Mouse (Mus musculus) intestine, embryonic 15.5 days (tissue): ENCODE results near the gene Slc22a3. TPM values are rescaled to one million over a fixed set of nuclear protein-coding genes. Genes with fewer than 3 reads are reported as not detected.
A peak's percentile ranks its signal among the peaks of the same experiment; 100 is the strongest.

Experiments used
- ATAC-seq: fragments of 200-750 bp; cut with Nextera tagmentation; 2 replicates; pipeline ENCODE4 v1.8.0; 2017; ENCODE audit warnings: moderate TSS enrichment, moderate library complexity
- H3K27ac ChIP-seq: fragments of 300-500 bp; sonication (generic); 2 replicates; pipeline ENCODE4 v1.5.1; 2015; ENCODE audit warnings: mild to moderate bottlenecking, inconsistent platforms
- H3K27me3 ChIP-seq: fragments of 300-500 bp; sonication (generic); replicated peaks from 2 replicates; pipeline ENCODE4 v1.6.1; 2015; ENCODE audit warnings: inconsistent platforms
- H3K36me3 ChIP-seq: fragments of 300-500 bp; sonication (generic); 2 replicates; pipeline ENCODE4 v1.6.1; 2015; ENCODE audit warnings: inconsistent platforms
- H3K4me1 ChIP-seq: fragments of 300-500 bp; sonication (generic); replicated peaks from 2 replicates; pipeline ENCODE4 v1.6.1; 2015; ENCODE audit warnings: inconsistent platforms
- H3K4me2 ChIP-seq: fragments of 300-500 bp; sonication (generic); replicated peaks from 2 replicates; pipeline ENCODE4 v1.6.1; 2015; ENCODE audit warnings: mild to moderate bottlenecking, inconsistent platforms
- H3K4me3 ChIP-seq: fragments of 300-500 bp; sonication (generic); replicated peaks from 2 replicates; pipeline ENCODE4 v1.5.1; 2015; ENCODE audit warnings: inconsistent platforms
- H3K9ac ChIP-seq: fragments of 300-500 bp; sonication (generic); 2 replicates; pipeline ENCODE4 v1.6.1; 2015; ENCODE audit warnings: inconsistent platforms
- H3K9me3 ChIP-seq: fragments of 300-500 bp; sonication (generic); 2 replicates; pipeline ENCODE4 v1.6.1; 2016; ENCODE audit warnings: inconsistent platforms
- WGBS: fragments of 180-500 bp; shearing (Covaris S2); methylation state at CpG from one replicate; pipeline ENCODE4 v1.1.7; 2015; 5-methylcytosine and 5-hydroxymethylcytosine counted together
- polyA plus RNA-seq: library from polyadenylated mRNA; unstranded; fragments of >200 nt; fragmentation: Nextera tagmentation; extraction: Ambion mirVana; gene quantifications from 2 replicates; pipeline ENCODE4 v1.2.1, GENCODE M21; 2015

Slc22a3 gene
- polyA plus RNA-seq, 1 experiment from 2014 or later: 0.21 TPM

DNA sequence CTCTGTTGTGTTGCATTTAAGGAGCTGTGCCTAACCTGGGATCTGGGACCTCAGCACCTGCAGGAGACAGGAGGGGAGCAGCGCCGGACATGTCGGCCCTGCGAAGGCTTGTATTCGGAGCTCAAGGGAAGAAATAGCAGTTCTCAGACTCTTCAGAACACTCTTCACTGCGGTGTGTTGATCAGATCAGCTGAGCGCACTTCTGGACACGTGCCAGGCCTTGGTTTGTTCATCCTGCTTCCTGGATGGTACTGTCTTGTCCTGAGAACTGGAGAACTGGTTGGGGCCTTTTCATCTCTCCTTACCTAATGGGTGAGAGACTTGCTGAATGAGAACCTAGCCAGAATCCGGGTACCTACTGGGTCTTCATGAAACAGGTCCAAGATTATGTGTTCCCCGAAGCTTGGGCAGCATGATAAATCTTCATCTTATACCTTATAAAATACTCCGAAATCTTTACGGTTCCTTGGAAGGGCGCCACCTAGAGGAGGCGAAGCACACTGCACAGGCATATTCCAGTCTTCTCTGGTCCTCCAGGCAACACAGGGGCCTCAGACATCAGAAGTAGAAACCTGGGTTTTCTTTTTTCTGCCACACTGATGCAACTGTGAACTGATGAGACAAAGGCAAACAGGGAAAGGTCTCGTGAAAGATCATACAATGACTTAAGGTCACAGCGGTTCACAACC lies 86.5 kb downstream of the Slc22a3 start:
- no peaks in the 10 kb centered on the region for H3K27me3 ChIP-seq
- H3K27ac ChIP-seq: no peak overlapping the region
- no peak overlapping the region for H3K4me2 ChIP-seq
- no peaks in the 10 kb centered on the region for H3K36me3 ChIP-seq
- ATAC-seq: no peak
- peaks cover 4% of the 10 kb centered on the region; the same call in 1 of the 2 replicates for H3K4me1 ChIP-seq
- WGBS: 61% methylated on average over 16 of the region's 16 CpGs
- no peaks in the 10 kb centered on the region for H3K9me3 ChIP-seq
- H3K9ac ChIP-seq: no peak overlapping the region
- no peak overlapping the region for H3K4me3 ChIP-seq

DNA sequence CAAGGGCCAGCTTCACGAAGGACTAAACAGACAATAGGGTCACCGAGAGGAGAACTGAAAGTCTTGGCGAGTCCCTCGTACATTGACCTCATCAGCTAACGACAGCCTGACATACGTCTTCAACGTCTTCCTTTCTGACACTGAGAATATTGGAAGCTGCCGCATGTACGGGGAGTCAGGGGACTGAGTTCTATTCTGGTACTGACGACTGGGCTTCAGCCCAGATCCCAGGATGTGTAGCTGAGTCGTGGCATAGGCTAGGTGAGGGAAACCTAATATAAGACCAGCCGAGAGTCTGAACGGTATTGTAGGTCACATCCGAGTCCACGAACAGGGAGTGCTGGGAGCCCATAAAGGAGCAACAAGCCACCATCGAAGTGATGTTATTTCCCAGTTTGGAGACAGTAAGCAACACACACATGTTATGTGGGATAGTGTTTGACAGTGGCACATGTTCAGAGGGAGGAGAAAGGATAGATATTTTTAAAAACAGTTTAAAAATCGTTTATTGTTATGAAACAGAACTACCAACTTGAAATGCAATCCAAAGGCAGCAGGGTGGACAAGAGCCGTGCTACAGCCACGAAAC lies 87.9 kb downstream of the Slc22a3 start:
- peaks cover 11% of the 10 kb centered on the region; the same call in 1 of the 2 replicates for H3K4me1 ChIP-seq
- 57% methylated on average over 19 of the region's 19 CpGs for WGBS
- H3K9me3 ChIP-seq: no peaks in the 10 kb centered on the region
- H3K27ac ChIP-seq: no peak overlapping the region
- H3K36me3 ChIP-seq: no peaks in the 10 kb centered on the region
- H3K27me3 ChIP-seq: no peaks in the 10 kb centered on the region
- no peak overlapping the region for H3K4me2 ChIP-seq
- no peak for ATAC-seq
- no peak overlapping the region for H3K4me3 ChIP-seq
- no peak overlapping the region for H3K9ac ChIP-seq

DNA sequence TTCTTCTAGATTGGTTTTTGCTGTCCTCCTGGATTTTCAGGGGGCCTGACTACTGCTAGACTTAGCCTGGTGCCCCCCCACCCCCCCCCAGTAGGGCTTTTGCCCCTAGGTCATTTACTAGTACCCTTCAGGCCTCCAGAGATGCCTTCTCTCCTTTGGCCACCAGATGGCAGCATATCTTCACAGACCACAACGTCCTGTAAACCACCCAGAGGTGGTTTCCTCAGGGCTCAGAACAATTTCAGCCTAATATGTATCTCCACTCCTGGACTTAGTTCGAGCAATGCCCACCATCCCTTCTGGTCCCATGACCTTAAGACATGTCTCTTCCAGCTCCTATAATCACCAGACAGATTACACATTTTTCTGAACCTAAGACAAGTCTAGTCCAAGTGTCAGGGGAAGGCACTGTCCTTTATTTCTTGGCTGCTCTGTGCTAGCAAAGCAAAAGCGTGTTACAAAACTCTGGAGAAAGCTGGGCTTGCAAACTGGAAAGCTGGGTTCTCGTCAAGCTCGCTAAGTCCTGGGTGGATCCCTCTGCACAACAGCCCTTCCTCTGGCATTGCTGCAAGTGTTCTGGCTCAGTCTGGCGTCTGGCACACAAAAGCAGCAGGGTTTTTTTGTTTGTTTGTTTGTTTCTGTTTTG lies 91.1 kb downstream of the Slc22a3 start:
- H3K36me3 ChIP-seq: no peaks in the 10 kb centered on the region
- H3K4me1 ChIP-seq: peaks cover 11% of the 10 kb centered on the region; the same call in 1 of the 2 replicates
- H3K9ac ChIP-seq: no peak overlapping the region
- ATAC-seq: peak; percentile 69
- no peak overlapping the region for H3K27ac ChIP-seq
- H3K4me2 ChIP-seq: no peak overlapping the region
- H3K27me3 ChIP-seq: no peaks in the 10 kb centered on the region
- no peaks in the 10 kb centered on the region for H3K9me3 ChIP-seq
- 39% methylated on average over 6 of the region's 6 CpGs for WGBS
- no peak overlapping the region for H3K4me3 ChIP-seq

DNA sequence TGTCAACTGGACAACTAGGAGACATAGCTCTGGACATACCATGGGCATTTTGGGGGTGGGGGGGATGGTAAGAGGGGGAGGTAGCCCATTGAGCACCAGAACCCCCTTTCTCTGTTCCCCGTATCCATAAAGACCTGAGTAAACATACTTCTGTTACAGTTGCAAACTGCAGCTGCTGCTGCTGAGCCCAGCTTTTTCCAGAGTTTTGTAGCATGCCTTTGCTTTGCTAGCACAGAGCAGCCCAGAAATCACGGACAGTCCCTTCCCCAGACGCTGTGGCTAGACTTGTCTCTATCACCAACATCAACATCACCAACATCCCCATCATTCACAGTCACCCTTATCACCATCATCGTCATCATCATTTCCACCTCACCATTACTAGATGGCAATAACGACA lies 91.8 kb downstream of the Slc22a3 start:
- no peak overlapping the region for H3K4me2 ChIP-seq
- no peaks in the 10 kb centered on the region for H3K36me3 ChIP-seq
- H3K27me3 ChIP-seq: no peaks in the 10 kb centered on the region
- ATAC-seq: peak; percentile 30; the same call in 1 of the 2 replicates
- no peak overlapping the region for H3K9ac ChIP-seq
- H3K27ac ChIP-seq: 0 out of 2 replicates have a peak overlapping the region, but pooled peaks have one; percentile 40
- no peak overlapping the region for H3K4me3 ChIP-seq
- 53% methylated on average over 5 of the region's 5 CpGs for WGBS
- H3K4me1 ChIP-seq: peaks cover 8% of the 10 kb centered on the region; the same call in 1 of the 2 replicates
- no peaks in the 10 kb centered on the region for H3K9me3 ChIP-seq

DNA sequence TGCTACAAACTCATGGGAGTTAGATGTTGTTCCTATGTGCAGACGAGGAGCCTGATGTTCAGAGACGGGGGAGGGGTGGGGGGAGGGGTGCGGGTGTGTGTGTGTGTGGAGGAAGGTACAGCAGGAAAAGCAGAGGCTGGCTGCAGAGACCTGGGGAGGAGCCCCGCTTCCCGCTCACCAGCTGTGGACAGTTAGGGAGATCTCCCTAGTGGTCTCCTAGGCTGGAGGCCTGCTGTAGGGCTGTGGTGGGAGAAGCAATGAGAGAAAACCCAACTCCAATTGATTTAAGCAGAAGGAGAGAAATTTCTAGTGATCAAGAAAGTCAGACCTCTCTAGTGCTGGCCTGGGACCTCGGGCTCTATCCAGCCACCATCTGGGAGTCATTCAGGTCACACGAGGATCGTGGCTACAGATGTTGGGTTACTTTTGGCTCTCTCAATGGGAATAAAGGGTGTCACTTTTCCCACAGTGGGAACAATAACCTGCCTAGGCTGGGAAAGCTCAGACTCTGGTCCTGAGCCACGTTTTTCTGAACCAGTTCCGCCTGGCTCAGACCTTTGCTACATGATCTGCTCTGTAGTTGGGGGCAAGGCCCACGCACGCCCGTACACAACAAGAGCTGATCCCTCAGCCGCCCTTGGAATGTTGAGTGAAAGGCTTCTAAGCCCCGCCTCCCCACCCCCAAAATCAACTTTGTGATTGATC lies 92.3 kb downstream of the Slc22a3 start:
- H3K4me3 ChIP-seq: no peak overlapping the region
- no peaks in the 10 kb centered on the region for H3K36me3 ChIP-seq
- peaks cover 7% of the 10 kb centered on the region; the same call in 1 of the 2 replicates for H3K4me1 ChIP-seq
- 0 out of 2 replicates have a peak overlapping the region, but pooled peaks have one; percentile 40 for H3K27ac ChIP-seq
- H3K4me2 ChIP-seq: no peak overlapping the region
- H3K9me3 ChIP-seq: no peaks in the 10 kb centered on the region
- ATAC-seq: peak; percentile 50; the same call in 1 of the 2 replicates
- WGBS: 42% methylated on average over 15 of the region's 15 CpGs
- no peaks in the 10 kb centered on the region for H3K27me3 ChIP-seq
- no peak overlapping the region for H3K9ac ChIP-seq

DNA sequence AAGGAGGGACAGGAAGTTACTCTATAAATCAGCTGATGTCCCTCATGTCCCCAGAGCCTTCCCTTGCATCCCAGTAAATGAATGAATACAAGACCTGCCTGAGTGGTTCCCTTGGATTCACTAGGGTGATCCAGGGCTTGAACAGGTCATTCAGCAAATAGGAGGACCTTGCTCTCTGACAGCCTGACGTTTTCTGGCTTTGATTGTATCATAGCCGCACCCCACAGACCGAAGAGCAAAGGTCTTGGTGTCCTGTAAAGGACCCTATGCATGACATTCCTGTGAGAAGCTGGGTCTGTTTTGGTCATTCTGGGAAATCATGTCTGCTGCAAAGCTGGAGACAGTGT lies 94.6 kb downstream of the Slc22a3 start:
- Histone ChIP-seq H3K27me3 (no peaks in the 10 kb centered on the region), H3K9me3 (no peaks in the 10 kb centered on the region), H3K4me1 (peaks cover 7% of the 10 kb centered on the region; the same call in 1 of the 2 replicates), H3K4me2 (no peak overlapping the region), H3K9ac (no peak overlapping the region), H3K36me3 (no peaks in the 10 kb centered on the region), H3K27ac (no peak overlapping the region), H3K4me3 (no peak overlapping the region)
- 61% methylated on average over 3 of the region's 3 CpGs for WGBS
- ATAC-seq: no peak; the same call in 1 of the 2 replicates

DNA sequence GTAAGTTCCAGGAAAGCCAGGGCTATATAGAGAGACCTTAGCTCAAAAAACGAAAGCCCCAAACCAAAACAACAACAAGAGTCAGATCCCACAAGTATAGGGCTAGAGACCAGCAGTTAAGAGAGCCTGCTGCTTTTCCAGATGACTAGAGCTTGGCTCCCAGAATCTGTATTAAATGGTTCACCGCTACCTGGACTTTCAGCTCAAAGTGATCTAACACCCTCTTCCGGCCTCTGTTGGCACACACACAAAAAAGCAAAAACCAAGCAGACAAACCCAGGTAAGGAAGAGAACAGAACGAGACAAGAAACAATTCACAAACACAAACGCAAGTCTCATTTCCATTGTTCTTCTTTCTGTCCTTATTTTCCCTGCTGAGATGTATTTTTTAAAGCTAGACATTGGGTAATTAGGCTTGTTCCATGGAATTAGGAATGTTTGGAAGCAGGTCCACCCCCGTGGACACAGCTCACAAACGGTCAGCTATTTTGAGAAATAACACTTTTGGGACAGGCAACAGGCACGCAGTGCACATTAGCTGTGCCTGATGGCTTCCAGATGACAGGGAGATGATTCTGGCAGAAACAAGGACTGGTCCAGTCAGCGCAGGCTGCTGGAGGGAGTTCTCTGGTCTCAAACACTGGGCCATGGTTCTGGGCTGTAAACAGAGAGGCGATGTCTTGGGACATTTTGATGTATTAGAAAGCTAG lies 95.2 kb downstream of the Slc22a3 start:
- Histone ChIP-seq H3K27me3 (no peaks in the 10 kb centered on the region), H3K36me3 (no peaks in the 10 kb centered on the region), H3K9ac (no peak overlapping the region), H3K4me3 (no peak overlapping the region), H3K4me1 (peaks cover 7% of the 10 kb centered on the region; the same call in 1 of the 2 replicates), H3K9me3 (no peaks in the 10 kb centered on the region), H3K27ac (no peak overlapping the region), H3K4me2 (no peak overlapping the region)
- 58% methylated on average over 10 of the region's 10 CpGs for WGBS
- ATAC-seq: no peak

DNA sequence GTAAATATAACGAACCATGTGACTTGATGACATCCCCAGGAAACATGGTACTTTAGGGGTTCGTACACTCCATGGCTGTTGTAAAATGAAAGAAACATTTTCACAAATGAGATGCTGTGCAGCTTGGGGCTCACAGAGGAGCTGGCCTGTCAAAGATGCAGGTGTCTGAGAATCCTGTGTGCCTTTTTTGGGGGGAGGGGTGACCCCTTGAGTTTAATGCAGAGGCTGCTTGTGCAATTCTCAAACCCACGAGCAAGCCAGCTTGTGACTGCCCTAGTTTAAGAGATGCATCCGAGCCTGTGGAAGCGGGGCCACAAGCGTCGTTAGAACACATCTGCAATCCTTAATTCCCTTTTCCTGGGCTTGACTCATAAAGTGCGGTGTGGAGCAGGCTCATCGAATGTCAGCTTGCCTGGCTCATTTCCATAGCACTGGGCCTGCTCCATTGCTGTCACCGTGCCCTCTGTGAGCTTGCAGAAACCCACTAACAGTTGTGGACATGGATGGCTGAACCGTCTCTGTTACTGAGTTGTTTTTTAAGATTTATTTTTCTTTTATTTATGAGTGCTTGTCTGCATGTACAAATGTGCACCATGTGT lies 98.1 kb downstream of the Slc22a3 start:
- H3K4me2 ChIP-seq: no peak overlapping the region
- no peaks in the 10 kb centered on the region for H3K36me3 ChIP-seq
- 72% methylated on average over 11 of the region's 11 CpGs for WGBS
- no peaks in the 10 kb centered on the region; the same call in 1 of the 2 replicates for H3K9me3 ChIP-seq
- H3K4me3 ChIP-seq: no peak overlapping the region
- no peaks in the 10 kb centered on the region for H3K27me3 ChIP-seq
- H3K4me1 ChIP-seq: no peaks in the 10 kb centered on the region; the same call in 1 of the 2 replicates
- H3K9ac ChIP-seq: no peak overlapping the region
- no peak for ATAC-seq
- H3K27ac ChIP-seq: no peak overlapping the region

DNA sequence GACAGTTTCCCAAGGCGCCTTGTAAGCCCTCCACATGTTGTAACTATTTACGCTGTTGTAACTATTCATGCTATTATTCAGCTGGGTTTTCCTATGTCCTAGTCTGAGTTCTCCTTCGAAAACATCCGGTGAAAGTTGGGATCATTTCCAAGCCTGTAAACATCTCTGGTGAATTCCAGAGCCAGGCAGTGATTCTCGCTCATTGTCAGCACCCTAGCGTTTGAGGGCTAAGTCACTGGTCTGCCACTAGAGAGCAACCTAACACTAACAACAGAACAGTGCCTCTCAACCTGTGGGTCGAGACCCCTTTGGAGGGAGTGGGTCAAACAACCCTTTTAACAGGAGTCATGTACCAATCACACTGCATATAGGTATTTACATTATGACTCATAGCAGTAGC lies 104.1 kb downstream of the Slc22a3 start:
- no peak for ATAC-seq

DNA sequence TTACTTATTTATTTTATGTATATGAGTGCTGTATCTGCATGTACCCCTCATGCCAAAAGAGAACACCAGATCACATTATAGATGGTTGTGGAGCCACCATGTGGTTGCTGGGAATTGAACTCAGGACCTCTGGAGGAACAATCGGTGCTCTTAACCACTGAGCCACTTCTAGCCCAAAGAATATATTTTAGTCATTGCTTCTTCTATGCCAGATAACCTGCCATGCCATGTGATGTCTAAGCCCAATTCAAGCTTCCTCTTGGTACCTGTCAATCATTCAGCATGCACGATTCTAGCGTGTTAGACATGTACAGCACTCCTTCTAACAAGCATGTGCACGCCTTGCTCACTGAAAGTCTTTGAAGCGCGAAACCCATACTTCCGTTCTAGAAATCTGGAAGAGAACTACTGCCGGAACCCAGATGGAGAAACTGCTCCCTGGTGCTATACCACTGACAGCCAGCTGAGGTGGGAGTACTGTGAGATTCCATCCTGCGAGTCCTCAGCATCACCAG lies 111.3 kb downstream of the Slc22a3 start:
- Histone ChIP-seq H3K36me3 (no peaks in the 10 kb centered on the region), H3K27ac (no peak overlapping the region), H3K27me3 (no peaks in the 10 kb centered on the region), H3K9me3 (no peaks in the 10 kb centered on the region), H3K9ac (no peak overlapping the region), H3K4me1 (no peaks in the 10 kb centered on the region), H3K4me3 (no peak overlapping the region), H3K4me2 (no peak overlapping the region)
- 94% methylated on average over 9 of the region's 9 CpGs for WGBS
- ATAC-seq: no peak

More for the DNA sequence above, 104.1 kb downstream of the Slc22a3 start:
- no peak overlapping the region for H3K27ac ChIP-seq
- H3K9me3 ChIP-seq: no peaks in the 10 kb centered on the region; the same call in 1 of the 2 replicates
- no peaks in the 10 kb centered on the region for H3K27me3 ChIP-seq
- H3K36me3 ChIP-seq: no peaks in the 10 kb centered on the region
- 52% methylated on average over 7 of the region's 7 CpGs for WGBS
- H3K4me1 ChIP-seq: no peaks in the 10 kb centered on the region
- no peak overlapping the region for H3K4me3 ChIP-seq
- H3K4me2 ChIP-seq: no peak overlapping the region
- H3K9ac ChIP-seq: no peak overlapping the region

DNA sequence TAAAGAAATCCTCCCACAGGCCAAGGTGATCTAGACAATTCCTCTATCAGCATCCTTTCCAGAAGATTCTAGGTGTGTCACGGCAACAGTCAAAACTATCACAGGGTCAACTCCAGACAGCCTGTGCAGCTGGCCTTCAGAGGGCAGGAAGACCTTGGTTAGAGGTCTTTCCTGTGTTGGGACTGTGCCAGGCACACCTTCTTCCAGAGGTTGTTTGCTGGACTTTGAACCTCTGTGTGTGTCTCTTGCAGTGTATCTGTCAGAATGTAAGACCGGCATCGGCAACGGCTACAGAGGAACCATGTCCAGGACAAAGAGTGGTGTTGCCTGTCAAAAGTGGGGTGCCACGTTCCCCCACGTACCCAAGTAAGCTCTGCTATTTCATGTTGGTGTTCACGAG lies 119.3 kb downstream of the Slc22a3 start:
- Histone ChIP-seq H3K4me2 (no peak overlapping the region), H3K9ac (no peak overlapping the region), H3K9me3 (no peaks in the 10 kb centered on the region), H3K27me3 (no peaks in the 10 kb centered on the region), H3K27ac (no peak overlapping the region), H3K4me3 (no peak overlapping the region), H3K36me3 (no peaks in the 10 kb centered on the region), H3K4me1 (no peaks in the 10 kb centered on the region)
- no peak for ATAC-seq
- 90% methylated on average over 7 of the region's 7 CpGs for WGBS
